Mouse (Mus musculus) MEL (cell line): ENCODE results near the gene Gjb4.

Experiments used
- CTCF ChIP-seq, 3 experiments: IDR thresholded peaks in 2 of 3; conservative IDR thresholded peaks in 1 of 3; 2 replicates each; pipeline ENCODE4 v1.5.1; 2011 to 2012; ENCODE audit warnings: low read length in 3 of 3, low read depth in 2 of 3, mild to moderate bottlenecking in 2 of 3, improper control_type of control experiment in 1 of 3, inconsistent platforms in 1 of 3, mixed read lengths in 1 of 3, moderate library complexity in 1 of 3; ENCODE audit not compliant: control insufficient read depth in 1 of 3, insufficient read depth in 1 of 3, poor library complexity in 1 of 3, severe bottlenecking in 1 of 3
- ELF1 ChIP-seq: IDR thresholded peaks from 2 replicates; pipeline ENCODE4 v1.6.1; 2014; ENCODE audit warnings: low read depth, mild to moderate bottlenecking, inconsistent platforms, low read length, improper control_type of control experiment, moderate library complexity
- EP300 ChIP-seq, 2 experiments: IDR thresholded peaks; 2 replicates each; pipeline ENCODE4 v1.6.1; 2011; ENCODE audit warnings: improper control_type of control experiment in 2 of 2, low read length in 2 of 2, low read depth in 1 of 2, mild to moderate bottlenecking in 1 of 2
- GATA1 ChIP-seq: IDR thresholded peaks from 2 replicates; pipeline ENCODE4 v1.6.1; 2011; ENCODE audit warnings: low read depth, low read length, improper control_type of control experiment
- MAFK ChIP-seq: IDR thresholded peaks from 2 replicates; pipeline ENCODE4 v1.6.1; 2011; ENCODE audit warnings: low read depth, mild to moderate bottlenecking, low read length, improper control_type of control experiment, borderline replicate concordance
- MEF2A ChIP-seq: IDR thresholded peaks from 2 replicates; pipeline ENCODE4 v1.6.1; 2014; ENCODE audit warnings: low read depth, mild to moderate bottlenecking, inconsistent platforms, low read length, improper control_type of control experiment; ENCODE audit not compliant: poor library complexity, insufficient replicate concordance, severe bottlenecking; ENCODE audit errors: extremely low read depth
- POLR2A ChIP-seq, 2 experiments: IDR thresholded peaks; 2 replicates each; pipeline ENCODE4 v1.6.1; 2011 to 2012; ENCODE audit warnings: low read length in 2 of 2, mild to moderate bottlenecking in 2 of 2, control low read depth in 1 of 2, improper control_type of control experiment in 1 of 2, low read depth in 1 of 2, moderate library complexity in 1 of 2; ENCODE audit not compliant: control insufficient read depth in 1 of 2, insufficient read depth in 1 of 2, poor library complexity in 1 of 2
- TCF12 ChIP-seq: IDR thresholded peaks from 2 replicates; pipeline ENCODE4 v1.6.1; 2014; ENCODE audit warnings: low read depth, mild to moderate bottlenecking, inconsistent platforms, low read length, improper control_type of control experiment, moderate library complexity
- USF1 ChIP-seq: IDR thresholded peaks from 2 replicates; pipeline ENCODE4 v1.6.1; 2014; ENCODE audit warnings: low read depth, mild to moderate bottlenecking, inconsistent platforms, low read length, improper control_type of control experiment, moderate library complexity

DNA sequence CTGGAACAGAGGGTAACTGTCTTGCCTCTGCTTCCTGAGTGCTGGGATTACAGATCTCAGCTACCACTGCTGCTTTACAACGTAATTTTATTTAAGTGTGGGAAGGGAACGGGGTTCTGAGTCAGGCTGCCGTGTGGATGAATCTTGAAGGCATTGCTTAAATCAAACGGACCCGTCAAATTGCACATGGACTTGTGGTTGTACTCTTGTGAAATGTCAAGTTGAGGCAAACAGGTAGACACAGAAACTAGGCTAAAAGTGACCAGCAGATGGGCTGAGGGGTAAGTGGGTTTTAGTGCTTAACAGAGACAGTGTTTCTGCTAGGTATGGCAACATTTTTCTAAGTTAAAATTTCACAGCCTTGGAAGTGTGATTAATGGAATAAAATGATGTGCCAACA is 16.2 kb downstream of the Gjb4 start:
- TF ChIP-seq CTCF (IDR thresholded peaks at IDR 0.05 in 2 of 3, conservative IDR thresholded peaks at IDR 0.05 in 1 of 3; ENCODE audit: control insufficient read depth in 1 of 3, insufficient read depth in 1 of 3, low read depth in 2 of 3, low read length in 3 of 3, poor library complexity in 1 of 3, severe bottlenecking in 1 of 3) (no peak), POLR2A (IDR thresholded peaks at IDR 0.05; ENCODE audit: control insufficient read depth in 1 of 2, insufficient read depth in 1 of 2, low read depth in 1 of 2, low read length in 2 of 2, poor library complexity in 1 of 2) (no peak), EP300 (IDR thresholded peaks at IDR 0.05; ENCODE audit: low read depth in 1 of 2, low read length in 2 of 2) (no peak), ELF1 (no peak), MAFK (no peak), TCF12 (no peak), MEF2A (no peak), USF1 (no peak), GATA1 (no peak)
